Mouse (Mus musculus) adrenal gland, adult (tissue): ENCODE measurements at regions not wholly inside any gene's neighbourhood (a gene's known extent, or its start where the extent isn't known, plus 50 kb on each side); places are given as distances from the start of the nearest gene placed in this dataset.

Source experiments
- DNase-seq, 2 experiments: peaks; one replicate each; pipeline ENCODE4 v3.0.0; 2022 to 2023; ENCODE audit warnings: low spot score in 1 of 2; ENCODE audit not compliant: inconsistent age in 2 of 2

- no peak for DNase-seq
Measured at GRCm38 (mm10) chr13:54893651-54894050, 55.6 kb upstream of the Unc5a start.

- DNase-seq, result no peak
Measured at GRCm38 (mm10) chr13:54895981-54896380, 53.2 kb upstream of the Unc5a start.
